Mouse (Mus musculus): Measurements from ENCODE around the gene Usp15.
A peak's percentile ranks its signal among the peaks of the same experiment; 100 is the strongest.

The Usp15 gene

GRCm38 (mm10) chr10:123108121-123108520, 88.7 kb downstream of the Usp15 start:
- no peak for DNase-seq (ENCODE audit: low read depth, low spot score)

GRCm38 (mm10) chr10:123101303-123101702, 95.5 kb downstream of the Usp15 start:
- no peak for DNase-seq (ENCODE audit: low read depth, low spot score)

GRCm38 (mm10) chr10:123100584-123100983, 96.2 kb downstream of the Usp15 start:
- no peak for DNase-seq (ENCODE audit: low read depth, low spot score)

GRCm38 (mm10) chr10:123094504-123094903, 102.3 kb downstream of the Usp15 start:
- no peak for DNase-seq (ENCODE audit: low read depth, low spot score)

GRCm38 (mm10) chr10:123092577-123092976, 104.2 kb downstream of the Usp15 start:
- DNase-seq (ENCODE audit: low read depth, low spot score) = no peak

- DNase-seq (ENCODE audit: low read depth, low spot score) = peak; percentile 42
Measured at GRCm38 (mm10) chr10:123091737-123092136, 105.1 kb downstream of the Usp15 start.

- DNase-seq (ENCODE audit: low read depth, low spot score) = no peak
Measured at GRCm38 (mm10) chr10:123089425-123089930, 107.3 kb downstream of the Usp15 start.

GRCm38 (mm10) chr10:123086847-123087246, 109.9 kb downstream of the Usp15 start:
- no peak for DNase-seq (ENCODE audit: low read depth, low spot score)

GRCm38 (mm10) chr10:123084900-123085641, 111.7 kb downstream of the Usp15 start:
- no peak for DNase-seq (ENCODE audit: low read depth, low spot score)

- no peak for DNase-seq (ENCODE audit: low read depth, low spot score)
Measured at GRCm38 (mm10) chr10:123084307-123084706, 112.5 kb downstream of the Usp15 start.

GRCm38 (mm10) chr10:123076245-123077023, 120.4 kb downstream of the Usp15 start, which contains the start of gene Mon2:
Gene Mon2, minus strand, starts transcription at chr10:123076505.
- peak; percentile 95 for DNase-seq (ENCODE audit: low read depth, low spot score)

- no peak for DNase-seq (ENCODE audit: low read depth, low spot score)
Measured at GRCm38 (mm10) chr10:123075751-123076242, 121.0 kb downstream of the Usp15 start.

GRCm38 (mm10) chr10:123071997-123072396, 124.8 kb downstream of the Usp15 start:
- no peak for DNase-seq (ENCODE audit: low read depth, low spot score)

- DNase-seq (ENCODE audit: low read depth, low spot score) = no peak
Measured at GRCm38 (mm10) chr10:123063021-123063420, 133.8 kb downstream of the Usp15 start.

- no peak for DNase-seq (ENCODE audit: low read depth, low spot score)
Measured at GRCm38 (mm10) chr10:123060831-123061230, 136.0 kb downstream of the Usp15 start.

- DNase-seq (ENCODE audit: low read depth, low spot score) = no peak
Measured at GRCm38 (mm10) chr10:123057082-123057481, 139.7 kb downstream of the Usp15 start.

GRCm38 (mm10) chr10:123056463-123056862, 140.3 kb downstream of the Usp15 start:
- DNase-seq (ENCODE audit: low read depth, low spot score) = no peak

GRCm38 (mm10) chr10:123055205-123056000, 141.4 kb downstream of the Usp15 start:
- no peak for DNase-seq (ENCODE audit: low read depth, low spot score)
